Mouse (Mus musculus) ES-E14 (cell line): ENCODE measurements around the gene Slc38a10. TPM values are rescaled to one million over a fixed set of nuclear protein-coding genes. Genes with fewer than 3 reads are reported as not detected.

Experiments
- DNase-seq: peaks from one replicate; pipeline ENCODE4 v3.0.0-alpha.2; 2013; ENCODE audit warnings: low read depth, low spot score
- H3K27ac ChIP-seq: 2 replicates; pipeline ENCODE4 v1.5.1; 2012; ENCODE audit warnings: low read depth, mild to moderate bottlenecking, low read length, moderate library complexity, mixed read lengths; ENCODE audit not compliant: poor library complexity, insufficient read depth, severe bottlenecking
- H3K36me3 ChIP-seq: 2 replicates; pipeline ENCODE4 v1.6.1; 2012; ENCODE audit warnings: mild to moderate bottlenecking, low read length, moderate library complexity, mixed read lengths; ENCODE audit not compliant: control insufficient read depth, poor library complexity, insufficient read depth, severe bottlenecking
- H3K4me1 ChIP-seq, 2 experiments: fragments of 150-350 bp in 1 of 2; sonication (generic) in 1 of 2; 2 replicates each; pipeline ENCODE4 v1.6.1; 2012; ENCODE audit warnings: low read length in 2 of 2, mild to moderate bottlenecking in 1 of 2, mixed read lengths in 1 of 2; ENCODE audit not compliant: control insufficient read depth in 2 of 2, insufficient read depth in 2 of 2, poor library complexity in 1 of 2
- H3K4me3 ChIP-seq, 2 experiments: fragments of 150-350 bp in 1 of 2; sonication (generic) in 1 of 2; 2 replicates each; pipeline ENCODE4 v1.5.1; 2012; ENCODE audit warnings: low read length in 2 of 2, low read depth in 1 of 2, mild to moderate bottlenecking in 1 of 2, mixed read lengths in 1 of 2; ENCODE audit not compliant: insufficient read depth in 1 of 2, poor library complexity in 1 of 2, severe bottlenecking in 1 of 2
- H3K9ac ChIP-seq: 2 replicates; pipeline ENCODE4 v1.6.1; 2012; ENCODE audit warnings: low read depth, mild to moderate bottlenecking, low read length, mixed read lengths; ENCODE audit not compliant: poor library complexity, insufficient read depth, severe bottlenecking
- H3K9me3 ChIP-seq: fragments of 150-350 bp; sonication (generic); 2 replicates; pipeline ENCODE4 v1.6.1; 2012; ENCODE audit warnings: low read depth, mild to moderate bottlenecking, low read length; ENCODE audit not compliant: control insufficient read depth, insufficient read depth
- CHD2 ChIP-seq: IDR thresholded peaks from 2 replicates; pipeline ENCODE4 v1.6.1; 2014; ENCODE audit warnings: mild to moderate bottlenecking, low read depth, low read length, inconsistent platforms
- HCFC1 ChIP-seq: IDR thresholded peaks from 2 replicates; pipeline ENCODE4 v1.6.1; 2012; ENCODE audit warnings: low read length, inconsistent platforms, borderline replicate concordance; ENCODE audit not compliant: insufficient read depth
- MAFK ChIP-seq: IDR thresholded peaks from 2 replicates; pipeline ENCODE4 v1.6.1; 2014; ENCODE audit warnings: mild to moderate bottlenecking, low read depth, low read length, inconsistent platforms; ENCODE audit not compliant: insufficient read depth
- ZC3H11A ChIP-seq: IDR thresholded peaks from 2 replicates; pipeline ENCODE4 v1.6.1; 2012; ENCODE audit warnings: low read depth, mild to moderate bottlenecking, inconsistent platforms, low read length, borderline replicate concordance
- ZNF384 ChIP-seq: IDR thresholded peaks from 2 replicates; pipeline ENCODE4 v1.6.1; 2012; ENCODE audit warnings: low read depth, low read length, inconsistent platforms
- in situ Hi-C, 2 experiments: fragments of 600-800 bp; cut with MboI; formaldehyde crosslinking; loops; one replicate each; pipeline ENCODE4 v1.15.1; 2025; ENCODE audit warnings: low sequenced_read_pairs in 2 of 2, inconsistent platforms in 1 of 2; ENCODE audit not compliant: unreplicated experiment in 2 of 2
- total RNA-seq: library from RNA; depleted of rRNA; stranded (reverse); fragments of 300-350 nt; gene quantifications from 2 replicates; pipeline ENCODE4 v1.2.3, GENCODE M21; 2012

Slc38a10 gene
- total RNA-seq, 1 experiment = 146 TPM

GRCm38 (mm10) chr11:120122126-120122525 is 29.0 kb downstream of the Slc38a10 start:
- DNase-seq = no peak
- TF ChIP-seq ZNF384 (no peak), MAFK (no peak), ZC3H11A (no peak), HCFC1 (no peak), CHD2 (no peak)
- in situ Hi-C loops = no loop called here
- Histone ChIP-seq H3K9ac (no peak overlapping the region), H3K9me3 (no peaks in the 10 kb centered on the region), H3K4me1 (peaks cover 0 to 16% of the 10 kb centered on the region in 2 experiments; a peak in 2 of 4 replicates), H3K36me3 (peaks cover 29% of the 10 kb centered on the region; the same call in 1 of the 2 replicates), H3K4me3 (no peak overlapping the region), H3K27ac (peak overlapping the region; percentile 15; the same call in 1 of the 2 replicates)

DNA sequence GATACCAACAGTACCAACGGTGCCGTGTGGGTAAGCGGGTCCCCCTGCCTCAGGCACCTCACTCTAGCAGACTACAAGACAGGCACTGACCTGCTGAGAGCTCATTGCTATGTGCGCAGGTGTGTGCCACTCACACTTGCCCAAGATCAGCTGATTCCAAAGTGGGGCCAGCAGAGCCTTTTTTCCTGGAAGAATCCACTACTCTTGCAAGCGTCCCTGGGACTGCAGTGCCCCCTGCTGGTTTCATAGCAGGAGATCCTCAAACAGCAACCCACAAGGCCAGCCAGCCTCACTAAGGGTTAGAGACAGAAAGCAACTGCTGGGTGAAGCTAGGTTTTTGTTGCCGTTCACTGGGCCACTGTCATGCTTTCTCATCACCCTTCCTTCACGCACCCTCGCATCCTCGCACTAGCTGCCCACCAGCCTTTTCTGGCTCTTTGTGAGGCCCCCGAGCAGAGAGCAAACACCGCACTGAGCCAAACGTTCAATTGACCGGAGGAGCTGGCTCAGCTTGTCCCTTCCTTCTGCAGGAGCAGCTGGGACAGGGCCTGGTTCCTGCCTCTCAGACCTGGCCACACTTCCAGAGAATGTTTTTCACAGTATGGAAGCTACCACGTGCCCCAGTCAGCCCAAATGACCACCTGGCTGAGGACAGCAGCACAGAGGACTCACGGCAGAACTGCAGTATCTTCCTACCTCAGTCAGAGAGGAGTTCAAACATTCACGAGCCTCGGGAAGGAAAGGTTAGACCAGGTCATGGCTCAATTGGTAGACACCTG is 30.3 kb downstream of the Slc38a10 start:
- TF ChIP-seq CHD2 = no peak
- no peak for TF ChIP-seq ZNF384
- TF ChIP-seq MAFK = no peak
- TF ChIP-seq ZC3H11A = no peak
- no peak for TF ChIP-seq HCFC1
- no peaks in the 10 kb centered on the region for H3K9me3 ChIP-seq
- no peak overlapping the region for H3K9ac ChIP-seq
- H3K27ac ChIP-seq = no peak overlapping the region
- peak; percentile 52 for DNase-seq
- in situ Hi-C loops = no loop called here
- peaks cover 32% of the 10 kb centered on the region; the same call in 1 of the 2 replicates for H3K36me3 ChIP-seq
- H3K4me1 ChIP-seq = peaks cover 0 to 16% of the 10 kb centered on the region in 2 experiments; a peak in 2 of 4 replicates
- no peak overlapping the region for H3K4me3 ChIP-seq

DNA sequence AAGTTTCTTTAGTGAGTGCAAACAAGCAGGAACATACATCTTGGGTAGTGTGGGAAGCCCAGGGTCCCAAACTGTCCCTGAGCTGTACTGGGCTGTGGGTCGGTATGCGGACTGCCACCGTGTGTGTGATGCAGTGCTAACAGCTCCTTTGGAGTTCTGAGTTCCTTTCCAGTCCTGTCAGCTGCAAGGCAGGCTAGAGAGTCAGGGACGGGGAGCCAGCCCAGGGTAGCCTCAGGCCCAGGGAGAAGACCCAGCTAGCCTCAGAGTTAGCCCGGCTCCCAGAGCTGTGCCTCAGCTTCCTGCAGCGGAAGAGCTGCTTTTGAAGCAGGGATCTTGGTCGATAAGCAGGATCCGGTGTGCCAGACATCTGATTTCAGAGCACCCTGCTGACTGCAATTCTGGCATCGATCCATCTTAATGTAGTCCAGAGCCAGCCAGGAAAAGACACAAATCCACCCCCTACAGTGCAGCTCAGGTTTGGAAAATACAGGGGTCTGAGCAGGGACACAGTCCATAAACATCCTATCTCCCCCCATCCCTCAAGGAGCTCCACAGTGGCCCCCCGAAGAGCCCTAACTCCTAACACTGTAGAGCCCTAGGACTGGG is 31.1 kb downstream of the Slc38a10 start:
- no peak overlapping the region for H3K9ac ChIP-seq
- no peak for TF ChIP-seq MAFK
- TF ChIP-seq ZNF384 = no peak
- H3K9me3 ChIP-seq = no peaks in the 10 kb centered on the region
- no peak overlapping the region for H3K27ac ChIP-seq
- H3K36me3 ChIP-seq = peaks cover 32% of the 10 kb centered on the region; the same call in 1 of the 2 replicates
- H3K4me1 ChIP-seq = peaks cover 0 to 16% of the 10 kb centered on the region in 2 experiments; a peak in 2 of 4 replicates
- in situ Hi-C loops = loop anchor here in 1 of 2 experiments (10.0 kb wide), 1 partner anchor 85 kb away; no protein-coding TSS in a partner anchor
- no peak for DNase-seq
- no peak overlapping the region for H3K4me3 ChIP-seq

GRCm38 (mm10) chr11:120119108-120119507 is 32.0 kb downstream of the Slc38a10 start:
- no peak overlapping the region for H3K27ac ChIP-seq

More at GRCm38 (mm10) chr11:120119108-120119507, 32.0 kb downstream of the Slc38a10 start:
- no peak overlapping the region for H3K9ac ChIP-seq
- no peak for DNase-seq
- in situ Hi-C loops = loop anchor here in 1 of 2 experiments (10.0 kb wide), 1 partner anchor 86 kb away; no protein-coding TSS in a partner anchor
- TF ChIP-seq HCFC1 (no peak), MAFK (no peak), ZC3H11A (no peak), CHD2 (no peak), ZNF384 (no peak)
- no peak overlapping the region for H3K4me3 ChIP-seq
- peaks cover 33% of the 10 kb centered on the region; the same call in 1 of the 2 replicates for H3K36me3 ChIP-seq
- no peaks in the 10 kb centered on the region for H3K9me3 ChIP-seq
- peaks cover 0 to 13% of the 10 kb centered on the region in 2 experiments; a peak in 2 of 4 replicates for H3K4me1 ChIP-seq
